Mouse (Mus musculus) erythroblast, embryonic 14.5 days (primary cell): ENCODE measurements around the gene Plagl2.
"Not testable (repeated sequence)": the region's sequence is repeated elsewhere in the genome, so short reads cannot be mapped to it uniquely, and the experiment has no call there.

ENCODE experiments used
- GATA1 ChIP-seq: IDR thresholded peaks from 2 replicates; pipeline ENCODE4 v1.6.1; 2012; ENCODE audit warnings: low read length, inconsistent platforms, mixed read lengths
- TAL1 ChIP-seq: IDR thresholded peaks from 3 replicates; pipeline ENCODE4 v1.6.1; 2012; ENCODE audit warnings: low read length, inconsistent platforms, mixed read lengths

DNA sequence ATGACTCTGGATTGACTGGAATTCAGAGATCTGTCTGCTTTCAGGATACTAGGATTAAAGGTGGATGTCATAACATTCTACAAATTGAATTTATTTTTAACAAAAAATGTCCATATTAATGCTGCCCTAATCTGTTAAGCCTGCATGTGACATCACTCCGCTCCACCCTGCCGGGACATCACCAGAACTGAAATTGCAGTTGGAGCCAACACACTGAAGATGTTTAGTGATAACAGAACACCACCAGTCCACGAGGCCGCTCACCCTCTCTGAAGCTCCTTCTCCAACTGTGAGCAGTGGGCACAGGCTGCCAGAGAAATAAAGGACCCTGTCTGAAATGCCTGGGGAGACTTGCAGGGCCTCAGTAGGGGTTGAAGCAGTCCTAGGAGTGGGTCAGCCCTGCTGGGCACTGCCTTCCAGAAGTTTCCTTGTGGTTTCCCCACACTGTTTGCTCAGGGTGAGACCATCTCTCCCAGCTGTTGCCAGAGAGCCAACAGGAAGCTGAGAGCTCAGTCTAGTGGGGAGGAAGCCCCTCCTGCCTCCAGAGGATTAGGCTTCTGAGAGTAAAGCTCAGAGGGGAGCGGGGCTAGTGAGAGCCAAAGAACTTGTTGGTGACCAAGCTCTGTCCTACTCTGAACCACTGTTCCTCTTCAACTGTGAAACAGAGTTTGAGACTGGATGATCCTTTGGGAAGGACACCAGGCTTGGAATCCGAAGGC, 33.1 kb upstream of the Plagl2 start:
- TF ChIP-seq GATA1, TAL1: not testable (repeated sequence)
